Mouse (Mus musculus): ENCODE data around the gene Robo4. TPM values are rescaled to one million over a fixed set of nuclear protein-coding genes. Genes with fewer than 3 reads are reported as not detected.

Robo4 gene
- polyA plus RNA-seq, 1 experiment, result 11.4 TPM

DNA sequence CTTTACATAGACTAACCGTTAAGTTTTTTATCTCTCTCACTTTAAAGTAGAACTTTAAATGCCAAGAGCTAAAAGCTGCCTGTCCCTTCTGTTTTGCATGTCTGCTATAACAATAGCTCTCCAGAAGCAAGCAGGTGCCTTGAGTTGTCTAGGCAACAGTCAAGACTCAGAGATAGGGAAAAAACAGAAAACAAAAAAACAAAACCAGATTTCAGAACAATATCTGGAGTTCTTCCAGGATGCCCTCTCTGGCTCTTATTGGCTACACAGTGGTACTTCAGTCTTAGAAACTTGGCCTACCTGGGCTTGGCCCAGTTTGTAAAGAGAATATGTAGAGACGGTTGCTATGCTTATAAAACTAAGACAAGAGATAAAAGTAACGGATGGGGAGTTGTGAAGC lies 37.3 kb upstream of the Robo4 start:
- no peak overlapping the region for H3K4me3 ChIP-seq (ENCODE audit: extremely low read depth, insufficient read depth, insufficient read length)
- no peak overlapping the region for H3K27ac ChIP-seq (ENCODE audit: insufficient read depth, low read length)
- no peak for TF ChIP-seq CTCF (IDR thresholded peaks at IDR 0.05; ENCODE audit: extremely low read depth, insufficient read depth, insufficient read length, insufficient replicate concordance)
- no peak for TF ChIP-seq POLR2A (IDR thresholded peaks at IDR 0.05; ENCODE audit: low read depth, low read length)
- no peaks in the 10 kb centered on the region for H3K27me3 ChIP-seq (ENCODE audit: control insufficient read depth, insufficient read depth, low read length)
- no peaks in the 10 kb centered on the region for H3K36me3 ChIP-seq (ENCODE audit: control insufficient read depth, insufficient read depth, low read length)
- 85% methylated on average over 3 of the region's 3 CpGs for WGBS
- no peaks in the 10 kb centered on the region for H3K4me1 ChIP-seq (ENCODE audit: control insufficient read depth, insufficient read depth, insufficient read length)
- no peak for DNase-seq (ENCODE audit: low read depth in 1 of 2, low spot score in 2 of 2)

DNA sequence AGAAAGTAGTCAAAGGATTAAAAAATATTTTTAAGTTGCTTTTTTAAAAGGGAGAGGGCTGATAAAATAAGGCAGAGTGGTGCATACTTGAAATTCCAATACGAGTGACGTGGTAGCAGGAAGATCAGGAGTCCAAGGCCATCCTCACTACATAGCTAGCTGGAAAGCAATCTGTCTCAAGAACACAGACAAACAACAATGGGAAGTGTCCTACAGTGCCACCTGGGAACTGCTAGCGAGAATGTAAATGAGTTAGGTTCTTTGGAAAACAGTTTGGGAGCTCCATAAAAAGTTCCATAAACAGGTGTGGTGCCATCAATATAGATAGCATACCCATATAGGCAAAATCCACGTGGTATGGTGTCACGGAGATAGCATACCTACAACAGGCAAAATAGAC lies 36.0 kb upstream of the Robo4 start:
- H3K27me3 ChIP-seq (ENCODE audit: control insufficient read depth, insufficient read depth, low read length), result no peaks in the 10 kb centered on the region
- H3K36me3 ChIP-seq (ENCODE audit: control insufficient read depth, insufficient read depth, low read length), result no peaks in the 10 kb centered on the region
- H3K4me1 ChIP-seq (ENCODE audit: control insufficient read depth, insufficient read depth, insufficient read length), result no peaks in the 10 kb centered on the region
- no peak overlapping the region for H3K27ac ChIP-seq (ENCODE audit: insufficient read depth, low read length)
- H3K4me3 ChIP-seq (ENCODE audit: extremely low read depth, insufficient read depth, insufficient read length), result no peak overlapping the region
- 61% methylated on average over 5 of the region's 5 CpGs for WGBS
- TF ChIP-seq POLR2A (IDR thresholded peaks at IDR 0.05; ENCODE audit: low read depth, low read length), result no peak
- TF ChIP-seq CTCF (IDR thresholded peaks at IDR 0.05; ENCODE audit: extremely low read depth, insufficient read depth, insufficient read length, insufficient replicate concordance), result no peak
- no peak for DNase-seq (ENCODE audit: low read depth in 1 of 2, low spot score in 2 of 2)

DNA sequence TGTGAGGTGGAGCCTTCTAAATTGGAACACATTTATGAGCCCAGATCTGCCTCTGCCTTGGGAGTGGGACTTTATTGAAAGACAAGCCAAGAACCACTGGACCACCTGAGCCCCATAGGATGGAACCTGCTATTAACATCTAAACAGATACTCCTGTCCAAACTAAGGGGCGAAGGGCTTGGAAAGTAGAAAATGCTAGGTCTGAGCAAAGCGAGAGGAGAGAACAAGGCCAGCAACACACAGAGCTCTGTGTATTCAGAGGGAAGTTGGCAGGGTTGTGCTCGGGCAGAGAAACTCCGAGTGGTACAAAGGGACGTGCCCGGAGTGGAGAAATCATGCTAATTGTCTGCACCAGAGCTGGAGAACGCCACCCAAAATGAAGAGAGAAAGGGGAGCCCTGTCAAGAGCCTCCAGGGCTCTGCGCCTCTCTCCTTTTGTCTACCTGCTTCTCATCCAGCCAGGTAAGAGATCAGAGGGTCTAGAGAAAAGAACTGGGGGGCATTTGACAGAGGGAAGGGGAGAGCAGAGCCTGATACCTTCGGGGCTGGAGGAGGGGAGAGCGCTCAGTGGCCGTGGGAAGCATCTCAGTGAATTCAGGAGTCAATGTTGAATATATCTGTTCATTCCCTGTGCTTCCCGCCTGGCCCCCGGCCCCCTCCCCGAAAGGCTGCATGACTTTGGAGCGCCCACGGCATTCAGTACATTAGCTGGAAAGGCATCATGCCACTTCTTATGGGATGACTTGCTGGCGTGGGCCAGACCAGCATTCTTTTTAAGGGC lies 34.2 kb upstream of the Robo4 start, which contains the start of gene Hepacam:
Hepacam (plus strand) TSS at position 51 of the 780 bp plus-strand sequence.
- no peak for DNase-seq (ENCODE audit: low read depth in 1 of 2, low spot score in 2 of 2)
- Histone ChIP-seq H3K36me3 (ENCODE audit: control insufficient read depth, insufficient read depth, low read length) (no peaks in the 10 kb centered on the region), H3K4me1 (ENCODE audit: control insufficient read depth, insufficient read depth, insufficient read length) (no peaks in the 10 kb centered on the region), H3K4me3 (ENCODE audit: extremely low read depth, insufficient read depth, insufficient read length) (no peak within 1 kb of the TSS), H3K27me3 (ENCODE audit: control insufficient read depth, insufficient read depth, low read length) (no peaks in the 10 kb centered on the region), H3K27ac (ENCODE audit: insufficient read depth, low read length) (no peak within 1 kb of the TSS)
- WGBS, result 92% methylated on average over 17 of the region's 17 CpGs
- TF ChIP-seq POLR2A (IDR thresholded peaks at IDR 0.05; ENCODE audit: low read depth, low read length) (no peak), CTCF (IDR thresholded peaks at IDR 0.05; ENCODE audit: extremely low read depth, insufficient read depth, insufficient read length, insufficient replicate concordance) (no peak)

DNA sequence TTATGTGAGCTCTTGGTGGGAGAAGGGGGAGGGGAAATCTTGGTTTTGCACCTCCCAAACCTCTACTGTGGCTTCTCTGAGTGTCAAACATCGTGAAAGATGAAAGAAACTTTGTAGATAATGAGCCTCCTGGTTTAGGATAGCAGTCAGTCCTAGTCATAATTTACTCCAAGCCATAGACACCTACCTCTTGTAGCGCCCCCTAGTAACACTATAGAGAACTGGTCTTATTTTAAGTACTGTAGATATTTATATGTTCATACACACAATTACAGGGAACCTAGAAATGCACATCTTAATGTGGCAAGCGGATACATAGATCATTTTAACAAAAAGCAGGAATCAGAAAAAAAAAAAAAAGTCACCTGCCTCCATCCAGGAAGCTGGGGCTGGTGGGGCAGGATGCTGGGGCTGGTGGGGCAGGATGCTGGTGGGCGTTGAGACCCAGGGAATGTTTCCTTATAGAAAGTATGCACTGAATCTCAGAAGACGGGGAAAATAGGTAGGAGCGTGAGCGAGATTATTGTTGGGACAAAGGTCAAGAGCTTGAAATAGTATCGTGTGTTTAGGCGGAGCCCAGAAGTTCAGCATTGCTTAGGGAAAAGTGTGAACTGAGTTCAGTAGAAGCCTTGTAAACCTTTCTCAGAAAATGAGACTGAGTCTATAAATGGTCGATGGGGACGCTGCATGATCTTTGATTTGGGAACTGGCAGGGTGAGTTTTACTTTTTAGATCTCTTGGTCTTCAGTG lies 33.4 kb upstream of the Robo4 start:
- no peaks in the 10 kb centered on the region for H3K4me1 ChIP-seq (ENCODE audit: control insufficient read depth, insufficient read depth, insufficient read length)
- H3K27ac ChIP-seq (ENCODE audit: insufficient read depth, low read length), result no peak overlapping the region
- no peaks in the 10 kb centered on the region for H3K36me3 ChIP-seq (ENCODE audit: control insufficient read depth, insufficient read depth, low read length)
- no peak for TF ChIP-seq CTCF (IDR thresholded peaks at IDR 0.05; ENCODE audit: extremely low read depth, insufficient read depth, insufficient read length, insufficient replicate concordance)
- no peak for TF ChIP-seq POLR2A (IDR thresholded peaks at IDR 0.05; ENCODE audit: low read depth, low read length)
- no peak for DNase-seq (ENCODE audit: low read depth in 1 of 2, low spot score in 2 of 2)
- 82% methylated on average over 11 of the region's 11 CpGs for WGBS
- H3K4me3 ChIP-seq (ENCODE audit: extremely low read depth, insufficient read depth, insufficient read length), result no peak overlapping the region
- no peaks in the 10 kb centered on the region for H3K27me3 ChIP-seq (ENCODE audit: control insufficient read depth, insufficient read depth, low read length)

DNA sequence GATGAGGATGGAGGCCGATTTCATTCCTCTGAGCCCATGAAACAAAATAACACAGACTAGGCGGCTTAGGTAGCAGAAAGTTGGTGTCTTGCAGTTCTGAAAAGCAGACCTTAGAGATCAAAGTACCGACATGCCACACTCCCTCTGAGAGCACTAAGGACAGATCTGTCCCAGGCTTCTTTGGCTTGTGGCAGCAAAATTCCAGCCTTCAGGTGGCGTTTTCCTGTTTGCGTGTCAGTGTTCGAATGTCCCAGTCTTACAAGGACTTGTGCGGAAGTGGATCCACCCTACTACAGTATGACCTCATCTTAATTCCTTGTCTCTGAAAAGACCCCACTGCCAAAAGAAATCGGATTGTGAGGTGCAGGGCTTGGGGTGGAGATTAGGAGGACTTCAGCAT lies 32.8 kb upstream of the Robo4 start:
- Histone ChIP-seq H3K4me1 (ENCODE audit: control insufficient read depth, insufficient read depth, insufficient read length) (no peaks in the 10 kb centered on the region), H3K27ac (ENCODE audit: insufficient read depth, low read length) (no peak overlapping the region), H3K4me3 (ENCODE audit: extremely low read depth, insufficient read depth, insufficient read length) (no peak overlapping the region), H3K36me3 (ENCODE audit: control insufficient read depth, insufficient read depth, low read length) (no peaks in the 10 kb centered on the region), H3K27me3 (ENCODE audit: control insufficient read depth, insufficient read depth, low read length) (no peaks in the 10 kb centered on the region)
- no peak for DNase-seq (ENCODE audit: low read depth in 1 of 2, low spot score in 2 of 2)
- no peak for TF ChIP-seq CTCF (IDR thresholded peaks at IDR 0.05; ENCODE audit: extremely low read depth, insufficient read depth, insufficient read length, insufficient replicate concordance)
- TF ChIP-seq POLR2A (IDR thresholded peaks at IDR 0.05; ENCODE audit: low read depth, low read length), result no peak
- WGBS, result 87% methylated on average over 8 of the region's 8 CpGs

DNA sequence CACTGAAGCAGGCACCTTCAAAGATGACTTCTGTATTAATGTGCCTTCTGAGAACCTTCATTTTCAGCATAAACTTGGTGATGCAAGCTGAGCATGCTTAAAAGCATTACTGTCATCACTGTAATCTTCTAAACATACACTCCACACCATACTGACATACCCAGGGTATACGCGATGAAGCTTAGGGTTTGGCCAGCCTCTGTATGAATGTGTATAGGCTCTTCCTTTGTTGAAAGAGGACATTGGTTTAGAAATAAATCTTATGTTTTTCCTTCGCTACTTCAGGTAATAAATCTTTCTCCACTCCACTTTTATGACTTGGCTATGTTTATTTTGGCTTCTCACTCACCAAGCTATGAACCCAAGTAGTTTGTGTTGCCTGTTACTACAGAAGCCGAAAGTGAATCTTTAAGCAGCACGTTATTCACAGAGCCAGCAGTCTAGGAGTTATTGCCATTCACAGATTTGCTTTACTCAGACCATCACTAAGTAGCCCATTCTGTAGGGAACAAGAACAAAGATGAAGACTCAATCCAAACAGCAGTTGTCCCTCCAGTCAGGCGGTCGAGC lies 30.4 kb upstream of the Robo4 start:
- Histone ChIP-seq H3K36me3 (ENCODE audit: control insufficient read depth, insufficient read depth, low read length) (no peaks in the 10 kb centered on the region), H3K27me3 (ENCODE audit: control insufficient read depth, insufficient read depth, low read length) (no peaks in the 10 kb centered on the region), H3K27ac (ENCODE audit: insufficient read depth, low read length) (no peak overlapping the region), H3K4me3 (ENCODE audit: extremely low read depth, insufficient read depth, insufficient read length) (no peak overlapping the region), H3K4me1 (ENCODE audit: control insufficient read depth, insufficient read depth, insufficient read length) (no peaks in the 10 kb centered on the region)
- TF ChIP-seq CTCF (IDR thresholded peaks at IDR 0.05; ENCODE audit: extremely low read depth, insufficient read depth, insufficient read length, insufficient replicate concordance) (no peak), POLR2A (IDR thresholded peaks at IDR 0.05; ENCODE audit: low read depth, low read length) (no peak)
- DNase-seq (ENCODE audit: low read depth in 1 of 2, low spot score in 2 of 2), result no peak
- WGBS, result 92% methylated on average over 7 of the region's 7 CpGs
